Mouse (Mus musculus) spleen, adult 2 months (tissue): ENCODE results near the gene Agbl4. TPM values are rescaled to one million over a fixed set of nuclear protein-coding genes. Genes with fewer than 3 reads are reported as not detected.

ENCODE experiments used
- DNase-seq, 2 experiments: peaks; one replicate each; pipeline versions ENCODE4 v3.0.0 to v3.0.0-alpha.2; 2012 to 2021; ENCODE audit warnings: low spot score in 2 of 2, low read depth in 1 of 2
- H3K27ac ChIP-seq: fragments of 200-500 bp; 2 replicates; pipeline ENCODE4 v1.5.1; 2012; ENCODE audit warnings: low read length, inconsistent platforms; ENCODE audit not compliant: insufficient read depth
- H3K27me3 ChIP-seq: fragments of 200-500 bp; 2 replicates; pipeline ENCODE4 v1.6.1; 2012; ENCODE audit warnings: mild to moderate bottlenecking, moderate library complexity, low read length, inconsistent platforms; ENCODE audit not compliant: control insufficient read depth, insufficient read depth
- H3K36me3 ChIP-seq: fragments of 200-500 bp; 2 replicates; pipeline ENCODE4 v1.6.1; 2012; ENCODE audit warnings: mild to moderate bottlenecking, low read length, inconsistent platforms; ENCODE audit not compliant: control insufficient read depth, insufficient read depth
- H3K4me1 ChIP-seq: fragments of 200-500 bp; 2 replicates; pipeline ENCODE4 v1.6.1; 2011; ENCODE audit warnings: inconsistent platforms; ENCODE audit not compliant: control insufficient read depth, insufficient read depth, insufficient read length
- H3K4me3 ChIP-seq: fragments of 200-500 bp; 2 replicates; pipeline ENCODE4 v1.5.1; 2011; ENCODE audit warnings: mild to moderate bottlenecking, inconsistent platforms; ENCODE audit not compliant: insufficient read depth, insufficient read length; ENCODE audit errors: extremely low read depth
- CTCF ChIP-seq: fragments of 200-500 bp; IDR thresholded peaks from 2 replicates; pipeline ENCODE4 v1.5.1; 2011; ENCODE audit warnings: mild to moderate bottlenecking, inconsistent platforms; ENCODE audit not compliant: insufficient read depth, insufficient read length, insufficient replicate concordance; ENCODE audit errors: extremely low read depth
- POLR2A ChIP-seq: fragments of 200-500 bp; IDR thresholded peaks from 2 replicates; pipeline ENCODE4 v1.6.1; 2011; ENCODE audit warnings: low read depth, low read length, inconsistent platforms
- WGBS: fragments of 180-500 bp; shearing (Covaris S2); methylation state at CpG from one replicate; pipeline ENCODE4 v1.1.7; 2018; 5-methylcytosine and 5-hydroxymethylcytosine counted together
- polyA plus RNA-seq: library from polyadenylated mRNA; depleted of rRNA; stranded (reverse); fragments of >200 nt; gene quantifications from 2 replicates; pipeline ENCODE4 v1.2.3, GENCODE M21; 2012

Agbl4 gene
- polyA plus RNA-seq, 1 experiment: 0.18 TPM

DNA sequence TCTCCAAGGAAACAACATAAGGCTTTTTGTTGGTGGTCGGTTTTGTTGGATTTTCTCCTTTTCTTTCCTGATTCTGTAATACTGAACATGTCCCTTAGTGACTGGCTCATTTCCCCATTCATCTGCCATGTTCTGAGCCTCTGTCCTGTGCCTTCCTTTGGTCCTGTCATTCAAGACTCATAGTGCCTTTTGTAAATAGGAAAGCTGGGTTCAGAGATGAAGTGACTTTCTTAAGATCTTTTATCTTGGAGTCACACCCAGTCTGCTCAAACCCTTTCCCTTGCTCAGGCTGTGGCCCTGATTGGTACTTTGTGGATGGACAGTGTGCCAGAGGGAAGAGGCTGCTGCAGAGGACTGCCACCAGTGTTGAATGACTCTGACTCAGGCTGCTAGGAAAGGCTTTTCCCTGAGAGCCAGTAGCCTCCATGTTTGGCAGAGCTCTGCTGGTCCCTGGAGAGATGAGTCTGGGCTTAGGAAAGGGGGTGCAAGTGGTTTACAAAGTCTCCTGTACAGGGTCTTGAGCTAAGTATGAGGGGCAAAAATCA lies 1047.2 kb downstream of the Agbl4 start:
- no peak overlapping the region for H3K4me3 ChIP-seq
- H3K4me1 ChIP-seq: peaks cover 22% of the 10 kb centered on the region; the same call in 1 of the 2 replicates
- 88% methylated on average over 1 of the region's 1 CpGs for WGBS
- no peak overlapping the region for H3K27ac ChIP-seq
- no peak for DNase-seq
- no peaks in the 10 kb centered on the region for H3K27me3 ChIP-seq
- no peak for TF ChIP-seq POLR2A
- TF ChIP-seq CTCF: no peak
- peaks cover 4% of the 10 kb centered on the region; the same call in 1 of the 2 replicates for H3K36me3 ChIP-seq

DNA sequence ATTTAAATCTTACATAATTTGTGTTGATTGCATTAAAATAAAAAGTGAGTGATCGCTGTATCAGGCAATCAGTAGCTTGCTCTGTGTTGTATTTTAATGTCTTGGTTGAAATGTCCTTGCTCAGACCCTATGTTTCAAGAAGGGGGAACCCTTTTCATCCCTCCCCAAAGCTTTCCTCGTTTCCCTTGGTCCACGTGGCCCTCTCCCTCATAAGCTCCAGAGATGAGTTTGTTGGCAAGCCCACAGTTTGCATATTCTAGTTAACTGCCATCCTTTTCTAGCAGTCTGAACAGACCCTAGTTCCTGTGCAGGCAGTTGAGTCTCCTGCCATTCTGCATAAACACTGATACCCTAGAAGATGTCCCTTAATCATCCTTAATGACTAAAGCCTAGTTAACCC lies 1050.5 kb downstream of the Agbl4 start:
- H3K36me3 ChIP-seq: peaks cover 8% of the 10 kb centered on the region
- H3K27ac ChIP-seq: no peak overlapping the region
- no peaks in the 10 kb centered on the region for H3K27me3 ChIP-seq
- 81% methylated on average over 3 of the region's 3 CpGs for WGBS
- no peak overlapping the region for H3K4me3 ChIP-seq
- H3K4me1 ChIP-seq: peaks cover 17% of the 10 kb centered on the region; the same call in 1 of the 2 replicates
- DNase-seq: no peak
- TF ChIP-seq POLR2A: no peak
- TF ChIP-seq CTCF: no peak

DNA sequence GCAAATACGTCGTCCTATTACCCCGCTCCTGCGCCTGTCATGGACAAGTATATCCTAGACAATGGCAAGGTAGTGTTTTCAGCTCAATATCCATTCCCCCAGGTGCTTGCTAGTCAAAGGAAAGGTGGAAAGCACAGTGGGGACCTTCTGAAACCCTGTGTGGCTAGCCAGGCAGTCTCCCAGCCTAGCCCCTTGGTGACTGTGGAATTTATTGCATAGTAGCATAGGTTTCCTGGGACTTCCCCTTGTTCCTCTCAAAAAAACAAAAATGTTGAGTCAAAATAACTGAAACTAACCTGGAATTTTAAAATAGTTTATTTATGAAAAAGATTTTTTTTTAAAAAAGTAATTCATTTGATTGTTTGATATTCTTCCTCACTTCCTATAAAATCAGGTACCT lies 1051.1 kb downstream of the Agbl4 start:
- Histone ChIP-seq H3K27ac (no peak overlapping the region), H3K4me1 (peaks cover 11% of the 10 kb centered on the region; the same call in 1 of the 2 replicates), H3K4me3 (no peak overlapping the region), H3K36me3 (peaks cover 8% of the 10 kb centered on the region), H3K27me3 (no peaks in the 10 kb centered on the region)
- no peak for DNase-seq
- TF ChIP-seq CTCF (no peak), POLR2A (no peak)
- 95% methylated on average over 4 of the region's 4 CpGs for WGBS

DNA sequence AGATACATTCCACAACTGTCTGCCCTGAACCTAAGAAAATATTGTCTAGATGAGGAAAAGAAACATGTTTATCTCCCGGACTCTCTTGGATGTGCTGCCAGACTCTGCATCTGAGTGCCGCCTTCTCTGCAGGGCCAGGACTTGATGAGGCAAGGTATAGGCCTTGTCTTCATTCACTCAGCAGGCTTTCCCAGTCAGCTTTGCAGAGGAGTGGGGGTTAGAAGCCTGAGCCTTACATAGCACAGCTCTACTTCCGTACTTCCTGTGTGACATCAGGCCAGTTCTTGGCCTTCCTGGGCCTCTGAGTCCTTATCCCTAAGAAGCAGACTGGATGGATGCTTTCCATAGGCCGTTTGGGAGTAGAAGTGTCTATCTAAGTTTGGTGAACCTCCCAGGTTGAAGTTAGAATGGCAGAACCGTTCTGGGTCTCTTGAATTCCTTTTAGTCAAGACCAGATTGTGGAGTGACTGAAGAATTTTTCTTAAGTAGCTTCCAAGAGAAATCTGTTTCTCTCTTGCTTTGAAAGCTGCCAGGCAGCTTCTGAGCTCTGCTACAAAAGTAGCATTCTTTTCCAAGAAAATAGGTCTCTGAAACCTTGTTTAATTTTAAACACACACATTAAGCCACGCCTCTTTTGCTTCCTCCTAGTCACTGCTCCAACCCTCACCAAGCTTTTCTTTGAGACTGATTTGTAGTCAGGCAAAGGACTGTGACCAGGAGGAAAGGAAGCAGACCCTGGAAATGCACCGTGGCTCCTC lies 1052.2 kb downstream of the Agbl4 start:
- no peak for TF ChIP-seq CTCF
- TF ChIP-seq POLR2A: no peak
- DNase-seq: no peak
- Histone ChIP-seq H3K36me3 (peaks cover 8% of the 10 kb centered on the region), H3K4me3 (no peak overlapping the region), H3K27ac (no peak overlapping the region), H3K27me3 (no peaks in the 10 kb centered on the region), H3K4me1 (peaks cover 8% of the 10 kb centered on the region; the same call in 1 of the 2 replicates)
- WGBS: 82% methylated on average over 7 of the region's 7 CpGs

DNA sequence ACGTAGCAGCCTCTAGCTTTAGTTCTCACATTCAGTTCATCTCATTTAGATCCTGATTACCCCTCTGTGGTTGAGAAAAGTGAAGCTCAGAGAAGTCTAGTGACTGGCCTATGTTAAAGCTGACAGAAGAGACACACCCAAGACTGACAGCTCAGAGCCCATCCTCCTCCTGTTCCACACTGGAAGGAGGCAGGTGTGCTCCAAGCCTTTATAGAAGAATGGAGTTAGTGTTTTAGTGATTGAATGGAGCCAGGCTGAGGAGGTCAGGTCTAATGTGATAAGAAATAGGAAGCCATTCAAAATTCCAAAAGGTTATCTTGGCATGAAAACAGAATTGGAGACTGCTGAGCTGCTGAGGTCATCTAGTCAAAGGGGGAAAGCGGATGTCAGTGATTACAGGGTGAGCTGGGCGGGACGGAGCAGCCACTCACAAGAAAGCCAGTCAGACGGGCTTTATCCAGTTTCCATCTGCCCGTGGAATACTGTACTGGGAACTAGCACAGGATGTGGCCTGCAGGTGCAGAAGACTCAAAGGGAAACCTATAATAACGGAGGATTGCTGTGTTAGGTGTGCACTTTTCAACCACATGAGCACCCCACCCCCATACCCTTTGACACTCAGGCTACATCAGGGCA lies 1053.9 kb downstream of the Agbl4 start:
- H3K4me3 ChIP-seq: no peak overlapping the region
- H3K4me1 ChIP-seq: peaks cover 14% of the 10 kb centered on the region; the same call in 1 of the 2 replicates
- 74% methylated on average over 7 of the region's 7 CpGs for WGBS
- DNase-seq: no peak
- no peak overlapping the region for H3K27ac ChIP-seq
- H3K27me3 ChIP-seq: no peaks in the 10 kb centered on the region
- H3K36me3 ChIP-seq: peaks cover 8% of the 10 kb centered on the region
- TF ChIP-seq CTCF (no peak), POLR2A (no peak)

DNA sequence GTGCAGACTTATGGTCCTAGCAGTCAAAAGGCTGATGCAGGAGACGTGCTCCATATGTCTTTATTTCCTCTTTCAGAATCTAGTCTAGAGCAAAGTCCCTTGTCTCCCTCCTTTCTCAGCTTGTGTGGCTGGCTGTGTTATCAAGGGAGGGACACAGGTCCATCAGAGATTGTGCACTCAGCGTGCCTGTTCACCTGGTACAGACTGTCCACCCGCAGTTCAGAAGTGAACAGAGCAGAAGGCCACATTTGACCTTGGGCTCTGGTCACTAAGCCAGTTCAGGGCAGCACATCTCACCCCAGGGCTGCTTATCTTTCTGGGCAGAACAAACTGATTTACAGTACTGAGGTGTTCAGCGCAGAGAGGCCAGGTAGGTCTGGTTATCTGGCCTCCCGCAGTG lies 1054.7 kb downstream of the Agbl4 start:
- TF ChIP-seq CTCF (no peak), POLR2A (no peak)
- no peak overlapping the region for H3K27ac ChIP-seq
- WGBS: 77% methylated on average over 5 of the region's 5 CpGs

DNA sequence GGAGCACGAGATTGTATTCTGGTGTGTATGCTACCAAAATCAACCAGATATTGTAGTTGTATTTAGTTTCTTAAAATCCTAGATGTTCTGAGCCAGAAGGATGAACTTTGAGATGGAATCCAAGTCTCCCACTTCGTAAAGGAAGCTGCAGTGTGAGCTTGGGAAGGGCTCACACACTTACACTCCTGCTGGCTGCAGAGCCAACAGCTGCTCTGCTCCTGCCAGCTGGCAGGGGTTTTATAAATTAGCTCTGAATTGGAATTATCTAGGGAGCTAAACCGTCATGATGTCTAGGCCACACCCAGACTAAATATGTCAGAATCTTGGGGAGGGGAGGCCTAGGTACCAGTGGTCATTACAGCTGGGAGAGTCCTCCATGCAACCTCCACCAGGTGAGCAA lies 1055.8 kb downstream of the Agbl4 start:
- peaks cover 12% of the 10 kb centered on the region; the same call in 1 of the 2 replicates for H3K4me1 ChIP-seq
- DNase-seq: no peak
- WGBS: 90% methylated on average over 3 of the region's 3 CpGs
- H3K27me3 ChIP-seq: no peaks in the 10 kb centered on the region
- H3K4me3 ChIP-seq: no peak overlapping the region
- H3K36me3 ChIP-seq: peaks cover 6% of the 10 kb centered on the region
- no peak for TF ChIP-seq CTCF
- TF ChIP-seq POLR2A: no peak
- H3K27ac ChIP-seq: no peak overlapping the region

More for the DNA sequence above, 1054.7 kb downstream of the Agbl4 start:
- no peak for DNase-seq
- peaks cover 7% of the 10 kb centered on the region for H3K36me3 ChIP-seq
- H3K4me3 ChIP-seq: no peak overlapping the region
- H3K27me3 ChIP-seq: no peaks in the 10 kb centered on the region
- H3K4me1 ChIP-seq: peaks cover 12% of the 10 kb centered on the region; the same call in 1 of the 2 replicates
